Comparison of ENCODE assay signal across 8 mouse cellular contexts in the genomic region with DNA sequence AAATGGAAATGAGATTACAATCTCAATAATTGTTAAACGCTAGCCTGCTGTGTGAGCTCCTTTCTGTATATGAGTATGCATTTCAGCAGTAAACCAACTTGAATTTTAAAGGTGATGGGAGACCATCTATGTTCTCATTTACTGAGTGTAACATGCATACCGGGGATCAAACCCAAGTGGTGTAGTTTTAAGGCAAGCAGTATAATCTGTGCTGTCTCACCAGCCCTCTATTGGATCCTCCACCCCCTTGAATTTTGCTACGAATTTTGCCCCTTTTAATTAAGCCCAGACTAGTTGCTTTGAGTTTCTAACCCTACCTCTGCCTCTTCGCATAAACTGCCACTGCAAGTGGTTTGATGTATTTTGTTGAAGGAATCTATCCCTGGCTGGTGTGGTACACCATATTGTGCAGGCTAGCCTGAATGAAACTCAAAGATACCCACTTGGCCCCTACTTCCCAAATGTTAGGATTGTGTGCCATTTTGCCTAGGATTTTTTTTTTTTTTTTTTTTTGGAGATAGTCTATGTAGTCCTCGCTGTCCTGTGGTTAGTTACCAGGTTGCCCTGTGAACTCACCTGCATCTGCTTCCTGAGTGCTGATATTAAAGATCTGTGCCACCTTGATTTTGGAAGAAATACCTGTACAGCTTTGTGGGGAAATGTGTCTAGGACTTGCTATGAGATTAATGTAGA. TPM values are rescaled to one million over a fixed set of nuclear protein-coding genes. Genes with fewer than 3 reads are reported as not detected.
DNase-seq lines count a peak whose midpoint lies in the region; ATAC-seq and TF ChIP-seq lines count a peak whose summit lies in the region.
"Had no signal": no experiment of that assay in that cellular context is flagged by ENCODE, and none has a peak within 500 bp of the region (broad histone marks: within the 10 kb centered on the region; RNA-seq: fewer than 3 reads in every experiment).

No protein-coding gene starts in this region.

- TF ChIP-seq CTCF in lung, postnatal 0 days (IDR thresholded peaks at IDR 0.05), result no peak
- TF ChIP-seq CTCF in embryonic fibroblast, embryonic 13.5 days (IDR thresholded peaks at IDR 0.05; ENCODE audit: borderline replicate concordance, insufficient read depth, low read length), result no peak

- no peak for TF ChIP-seq EP300 in lung, postnatal 0 days (IDR thresholded peaks at IDR 0.05)

- H3K9ac ChIP-seq in lung, postnatal 0 days (replicated peaks; ENCODE audit: low read depth), result 0 out of 2 replicates have a peak overlapping the region, but pooled peaks have one; percentile 6
- H3K9ac ChIP-seq in limb, embryonic 12.5 days (replicated peaks), result no peak overlapping the region
- H3K9ac ChIP-seq in stomach, embryonic 14.5 days (replicated peaks; ENCODE audit: low read depth, low read length), result 0 out of 2 replicates have a peak overlapping the region, but pooled peaks have one; percentile 10

- ATAC-seq in lung, postnatal 0 days, result no peak
- no peak for ATAC-seq in limb, embryonic 12.5 days (ENCODE audit: insufficient number of reproducible peaks, insufficient read depth, low FRiP score, low TSS enrichment, low read depth)
- no peak for ATAC-seq in stomach, embryonic 14.5 days (ENCODE audit: insufficient number of reproducible peaks, insufficient read depth, low FRiP score, low read depth)

- peaks cover 17% of the 10 kb centered on the region; the same call in 1 of the 2 replicates for H3K4me1 ChIP-seq in lung, postnatal 0 days (ENCODE audit: insufficient read depth, low read depth, low read length)
- H3K4me1 ChIP-seq in embryonic fibroblast, embryonic 13.5 days (ENCODE audit: control insufficient read depth, insufficient read depth, low read length), result peaks cover 5% of the 10 kb centered on the region
- peaks cover 27% of the 10 kb centered on the region for H3K4me1 ChIP-seq in limb, embryonic 12.5 days (replicated peaks)
- H3K4me1 ChIP-seq in stomach, embryonic 14.5 days (ENCODE audit: control insufficient read depth, insufficient read depth, low read length), result peaks cover 18% of the 10 kb centered on the region; the same call in 1 of the 2 replicates

- H3K27me3 ChIP-seq in lung, postnatal 0 days (replicated peaks; ENCODE audit: insufficient read depth, low read length), result no peaks in the 10 kb centered on the region
- H3K27me3 ChIP-seq in limb, embryonic 12.5 days, result no peaks in the 10 kb centered on the region
- H3K27me3 ChIP-seq in stomach, embryonic 14.5 days (ENCODE audit: control insufficient read depth, insufficient read depth, low read length), result no peaks in the 10 kb centered on the region

- no peaks in the 10 kb centered on the region for H3K36me3 ChIP-seq in lung, postnatal 0 days (ENCODE audit: insufficient read depth, low read length)
- H3K36me3 ChIP-seq in limb, embryonic 12.5 days, result peaks cover 34% of the 10 kb centered on the region
- peaks cover 17% of the 10 kb centered on the region; the same call in 1 of the 2 replicates for H3K36me3 ChIP-seq in stomach, embryonic 14.5 days (ENCODE audit: control insufficient read depth, insufficient read depth, low read length)

- H3K4me3 ChIP-seq in lung, postnatal 0 days (ENCODE audit: low read depth, low read length), result peak overlapping the region; percentile 41; the same call in 1 of the 2 replicates
- H3K4me3 ChIP-seq in embryonic fibroblast, embryonic 13.5 days (ENCODE audit: insufficient read depth, low read length), result peak overlapping the region; percentile 67
- peak overlapping the region; percentile 52 for H3K4me3 ChIP-seq in limb, embryonic 12.5 days (replicated peaks)
- H3K4me3 ChIP-seq in stomach, embryonic 14.5 days (ENCODE audit: low read depth, low read length), result peak overlapping the region; percentile 46

- no peak for DNase-seq in lung, postnatal 0 days (ENCODE audit: low spot score)
- no peak for DNase-seq in lung, postnatal 14 days
- DNase-seq in right cerebral cortex, postnatal 36 days (ENCODE audit: low spot score in 2 of 2), result no peak
- DNase-seq in cerebellum, adult 11-12 months, result no peak
- DNase-seq: cerebellum, adult 8-10 months had no signal

- no peaks in the 10 kb centered on the region for H3K9me3 ChIP-seq in lung, postnatal 0 days (ENCODE audit: low read length)
- no peaks in the 10 kb centered on the region for H3K9me3 ChIP-seq in limb, embryonic 12.5 days
- H3K9me3 ChIP-seq in stomach, embryonic 14.5 days (ENCODE audit: control insufficient read depth, low read depth, low read length), result no peaks in the 10 kb centered on the region

- peak; percentile 51; the same call in 1 of the 2 replicates for TF ChIP-seq POLR2A in embryonic fibroblast, embryonic 13.5 days (IDR thresholded peaks at IDR 0.05; ENCODE audit: low read depth, low read length)

- H3K4me2 ChIP-seq in lung, postnatal 0 days (replicated peaks; ENCODE audit: low read depth, low read length), result peak overlapping the region; percentile 67
- H3K4me2 ChIP-seq in limb, embryonic 12.5 days, result peak overlapping the region; percentile 96
- H3K4me2 ChIP-seq in stomach, embryonic 14.5 days (replicated peaks; ENCODE audit: low read depth, low read length), result peak overlapping the region; percentile 87

- H3K27ac ChIP-seq in lung, postnatal 0 days (ENCODE audit: low read length), result no peak overlapping the region
- H3K27ac ChIP-seq in embryonic fibroblast, embryonic 13.5 days (ENCODE audit: insufficient read depth, low read length), result no peak overlapping the region
- no peak overlapping the region for H3K27ac ChIP-seq in limb, embryonic 12.5 days
- no peak overlapping the region for H3K27ac ChIP-seq in stomach, embryonic 14.5 days (ENCODE audit: low read length)

- 66% methylated on average over 5 of the region's 5 CpGs for WGBS in lung, postnatal 0 days
- 77% methylated on average over 5 of the region's 5 CpGs for WGBS in limb, embryonic 12.5 days
- WGBS in stomach, embryonic 14.5 days, result 74% methylated on average over 5 of the region's 5 CpGs

RNA-seq across cellular contexts. Expression of a gene that starts 3.3 kb away (rescaled TPM):
- polyA plus RNA-seq in lung, postnatal 0 days (2015; fragmentation: Nextera tagmentation; extraction: Ambion mirVana), result 2,346 and 2,640 TPM in 2 replicates
- 493 and 593 TPM in 2 replicates for polyA plus RNA-seq in embryonic fibroblast, embryonic 13.5 days (2011; ENCODE audit: insufficient read length, low read depth, missing spikeins)
- 3,589 and 3,648 TPM in 2 replicates for polyA plus RNA-seq in limb, embryonic 12.5 days (2016; fragmentation: Nextera tagmentation; extraction: Ambion mirVana)
- 3,062 and 3,133 TPM in 2 replicates for polyA plus RNA-seq in stomach, embryonic 14.5 days (2014; fragmentation: Nextera tagmentation; extraction: Ambion mirVana)

RNA-seq across cellular contexts. Expression of a gene that starts 15.2 kb away (rescaled TPM):
- polyA plus RNA-seq in lung, postnatal 0 days (2015; fragmentation: Nextera tagmentation; extraction: Ambion mirVana), result 5.4 and 6.4 TPM in 2 replicates
- 6.3 and 7.3 TPM in 2 replicates for polyA plus RNA-seq in embryonic fibroblast, embryonic 13.5 days (2011; ENCODE audit: insufficient read length, low read depth, missing spikeins)
- 44.5 and 47.9 TPM in 2 replicates for polyA plus RNA-seq in limb, embryonic 12.5 days (2016; fragmentation: Nextera tagmentation; extraction: Ambion mirVana)
- 16.2 and 22.0 TPM in 2 replicates for polyA plus RNA-seq in stomach, embryonic 14.5 days (2014; fragmentation: Nextera tagmentation; extraction: Ambion mirVana)

RNA-seq across cellular contexts. Expression of a gene that starts 20.0 kb away (rescaled TPM):
- 6.1 and 6.2 TPM in 2 replicates for polyA plus RNA-seq in lung, postnatal 0 days (2015; fragmentation: Nextera tagmentation; extraction: Ambion mirVana)
- 9.6 and 11.4 TPM in 2 replicates for polyA plus RNA-seq in embryonic fibroblast, embryonic 13.5 days (2011; ENCODE audit: insufficient read length, low read depth, missing spikeins)
- polyA plus RNA-seq in limb, embryonic 12.5 days (2016; fragmentation: Nextera tagmentation; extraction: Ambion mirVana), result 0.88 and 1.2 TPM in 2 replicates
- polyA plus RNA-seq in stomach, embryonic 14.5 days (2014; fragmentation: Nextera tagmentation; extraction: Ambion mirVana), result 12.0 and 12.8 TPM in 2 replicates
